Mouse (Mus musculus): ENCODE results near the gene Gm20661.

Gene Gm20661

DNA sequence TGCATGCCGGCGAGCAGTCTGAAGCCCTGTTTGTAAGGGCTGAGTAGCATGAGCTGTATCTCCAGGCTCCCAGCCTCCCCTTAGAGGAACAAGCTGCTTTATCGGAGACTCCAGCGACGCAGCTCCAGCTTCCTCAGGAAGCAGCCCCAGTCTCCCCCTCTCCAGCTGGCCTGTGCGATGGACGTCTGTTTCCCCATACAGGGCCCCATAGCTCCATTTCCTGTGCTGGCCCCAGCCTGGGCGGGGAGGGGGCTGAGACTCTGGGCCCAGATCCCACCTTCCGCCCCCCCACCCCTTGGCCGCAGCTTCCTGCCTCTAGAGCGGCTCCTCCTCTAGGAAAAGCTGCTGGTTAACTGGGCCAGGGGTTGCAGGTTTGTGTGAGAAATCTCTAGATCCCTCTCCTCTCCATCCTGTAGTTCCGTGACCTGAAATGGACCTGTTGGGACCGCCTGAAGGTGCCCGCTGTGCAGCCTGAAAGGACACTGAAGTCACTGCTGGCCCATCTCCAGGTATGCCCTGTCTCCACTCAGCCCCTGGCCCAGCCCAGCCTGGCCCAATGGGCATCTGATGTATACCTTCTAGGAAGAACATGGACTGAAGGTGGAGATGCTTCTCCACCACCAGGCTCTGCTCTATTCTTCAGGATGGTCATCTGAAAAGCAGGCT is at the start of gene Gm20661:
TSS of gene Gm20661 (plus strand) at position 378 of the 666 bp plus-strand sequence.
- in situ Hi-C loops (cut with MboI), result no loop called here

DNA sequence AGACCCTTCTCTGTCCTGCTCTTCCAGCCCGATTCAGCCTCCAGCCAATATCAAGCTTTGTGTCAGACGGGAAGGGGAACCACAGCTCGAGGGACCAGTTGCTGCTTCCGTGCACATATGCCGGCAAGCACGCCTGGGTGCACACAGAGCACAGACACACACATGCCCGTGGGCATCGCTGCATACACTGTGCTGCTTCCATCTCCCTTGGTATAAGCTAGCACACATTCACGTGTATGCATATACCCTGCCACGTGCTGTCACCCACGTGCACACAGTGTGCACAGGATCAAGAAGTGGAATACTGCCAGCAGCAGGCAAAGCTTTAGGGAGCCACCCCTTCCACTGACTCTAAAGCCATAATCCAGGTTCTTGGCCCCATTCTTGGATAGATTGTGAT is 48.7 kb upstream of the Gm20661 start:
- in situ Hi-C loops (cut with MboI), result no loop called here

DNA sequence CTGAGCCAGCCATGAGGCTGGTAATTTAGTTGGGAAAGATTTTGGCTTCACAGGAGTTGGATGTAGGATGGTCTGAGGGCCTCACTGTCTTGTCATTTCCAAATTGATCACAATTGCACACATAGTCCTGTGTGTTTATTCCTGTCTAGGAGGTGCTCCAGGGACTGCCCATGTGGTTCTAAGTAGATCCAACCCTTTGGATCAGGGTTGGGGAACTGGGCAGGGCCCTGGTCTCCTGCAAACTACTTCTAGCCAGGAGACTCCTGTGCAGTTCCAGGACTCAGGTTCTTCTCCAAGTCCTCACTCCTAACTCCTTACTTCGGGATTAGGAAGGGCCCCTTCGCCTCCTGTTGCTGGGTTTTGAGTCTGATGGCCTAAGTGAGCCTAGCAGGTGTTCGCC is 47.5 kb upstream of the Gm20661 start, which contains the start of gene Camkv:
TSS of gene Camkv (plus strand) at position 301 of the 400 bp plus-strand sequence.
- in situ Hi-C loops (cut with MboI), result no loop called here

DNA sequence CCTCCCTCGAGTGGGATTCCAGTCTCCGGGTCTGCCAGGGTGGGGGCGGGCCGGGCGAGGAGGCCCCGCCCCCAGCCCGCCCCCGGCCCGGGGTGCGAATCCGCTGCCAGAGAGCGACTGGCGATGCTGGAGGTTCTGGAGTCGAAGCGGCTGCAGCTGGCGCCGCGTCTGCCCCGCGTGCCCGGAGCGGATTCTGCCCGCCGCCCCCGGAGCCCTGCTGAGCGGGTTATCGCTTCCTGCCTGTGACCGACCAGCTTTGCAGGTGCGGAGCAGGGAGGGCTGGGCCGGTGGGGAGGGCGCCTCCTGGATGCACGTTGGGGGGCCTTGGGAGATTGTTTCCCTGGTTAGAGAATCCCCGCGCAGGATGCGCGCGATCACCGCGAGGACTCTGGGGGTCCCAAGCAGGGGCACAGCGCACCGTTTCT is 47.1 kb upstream of the Gm20661 start:
- in situ Hi-C loops (cut with MboI), result no loop called here

DNA sequence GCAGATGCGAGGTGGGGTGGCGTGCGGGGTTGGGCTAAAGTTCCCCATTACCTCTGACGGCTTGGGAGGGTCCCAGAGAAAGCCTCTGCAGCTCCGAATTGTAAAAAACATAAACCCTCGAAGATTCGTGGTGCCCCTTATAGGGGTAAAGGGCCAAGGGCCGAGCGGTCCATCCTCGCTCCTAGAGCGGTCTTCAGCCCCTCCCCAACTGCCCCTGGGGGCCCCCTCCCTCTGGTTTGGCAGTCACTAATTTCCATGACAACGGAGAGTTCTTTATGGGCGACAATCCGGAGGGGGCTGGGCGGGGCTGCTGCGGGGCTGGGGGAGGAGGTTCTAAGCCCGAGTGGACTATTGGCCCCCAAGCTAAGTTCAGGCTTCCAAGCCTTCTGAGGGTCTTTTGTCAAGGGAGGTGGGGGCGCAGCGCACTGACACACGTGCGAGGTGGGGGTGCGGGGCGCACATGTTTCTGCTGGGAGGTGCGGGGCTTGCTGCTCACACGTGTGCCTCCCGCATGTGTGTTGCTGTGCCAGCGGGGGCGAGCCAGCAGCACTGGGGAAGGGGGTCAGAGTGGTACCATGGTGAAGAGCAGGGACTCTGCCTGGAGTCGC is 46.5 kb upstream of the Gm20661 start:
- in situ Hi-C loops (cut with MboI), result no loop called here

DNA sequence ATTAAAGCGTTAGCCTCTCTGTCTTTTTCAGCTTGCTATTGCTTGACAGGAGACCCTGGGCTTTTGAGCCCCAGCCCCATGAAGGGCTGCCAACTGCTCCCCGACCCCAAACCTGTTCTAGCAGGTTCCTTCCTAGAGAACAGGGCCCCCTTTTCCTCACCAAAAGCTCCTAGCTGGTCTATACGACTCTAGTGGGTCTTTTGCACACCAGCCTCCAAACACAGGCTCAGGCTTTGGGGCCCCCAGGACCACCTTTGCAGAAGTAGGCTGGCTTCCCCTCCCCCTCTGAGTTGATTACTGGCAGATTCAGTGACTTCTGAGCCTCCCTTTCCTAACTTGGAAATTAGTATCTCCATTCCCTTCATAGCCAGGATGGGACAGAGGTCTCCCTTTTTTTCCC is 46.0 kb upstream of the Gm20661 start:
- in situ Hi-C loops (cut with MboI), result no loop called here

DNA sequence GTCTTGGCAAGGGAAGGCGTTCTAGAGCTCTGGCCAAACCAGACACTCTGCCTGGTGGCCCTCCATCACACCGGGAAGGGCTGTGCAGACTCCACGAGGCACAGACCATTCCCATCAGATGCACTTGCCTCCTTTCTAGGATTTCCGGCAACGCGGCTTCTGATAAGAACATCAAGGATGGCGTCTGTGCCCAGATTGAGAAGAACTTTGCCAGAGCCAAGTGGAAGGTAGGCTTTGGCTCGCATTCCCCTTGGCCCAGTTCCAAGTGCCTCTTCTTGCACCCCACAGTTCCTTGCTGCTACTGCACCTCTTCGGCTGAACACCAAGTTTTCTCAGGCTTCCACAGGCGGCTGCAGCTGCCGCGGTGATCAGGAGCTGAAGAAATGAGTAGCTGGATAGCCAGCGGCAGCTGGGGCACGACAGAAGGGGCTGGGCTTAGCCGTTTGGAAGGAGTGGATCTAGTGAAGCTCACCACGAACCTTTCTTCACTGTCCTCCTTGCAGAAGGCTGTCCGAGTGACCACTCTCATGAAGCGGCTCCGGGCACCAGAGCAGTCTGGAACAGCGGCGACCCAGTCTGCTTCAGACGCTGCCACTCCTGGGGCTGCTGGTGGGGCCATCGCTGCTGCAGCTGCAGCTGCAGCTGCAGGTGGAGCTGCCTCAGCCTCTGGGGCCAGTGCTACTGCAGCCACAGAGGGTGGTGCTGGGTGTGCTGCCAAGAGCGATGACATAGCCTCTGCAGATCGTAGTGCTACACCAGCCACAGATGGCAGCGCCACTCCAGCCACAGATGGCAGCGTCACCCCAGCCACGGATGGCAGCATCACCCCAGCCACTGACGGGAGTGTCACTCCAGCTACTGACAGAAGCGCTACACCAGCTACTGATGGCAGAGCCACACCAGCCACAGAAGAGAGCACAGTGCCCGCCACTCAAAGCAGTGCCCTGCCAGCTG is 35.3 kb upstream of the Gm20661 start:
- in situ Hi-C loops (cut with MboI), result no loop called here

DNA sequence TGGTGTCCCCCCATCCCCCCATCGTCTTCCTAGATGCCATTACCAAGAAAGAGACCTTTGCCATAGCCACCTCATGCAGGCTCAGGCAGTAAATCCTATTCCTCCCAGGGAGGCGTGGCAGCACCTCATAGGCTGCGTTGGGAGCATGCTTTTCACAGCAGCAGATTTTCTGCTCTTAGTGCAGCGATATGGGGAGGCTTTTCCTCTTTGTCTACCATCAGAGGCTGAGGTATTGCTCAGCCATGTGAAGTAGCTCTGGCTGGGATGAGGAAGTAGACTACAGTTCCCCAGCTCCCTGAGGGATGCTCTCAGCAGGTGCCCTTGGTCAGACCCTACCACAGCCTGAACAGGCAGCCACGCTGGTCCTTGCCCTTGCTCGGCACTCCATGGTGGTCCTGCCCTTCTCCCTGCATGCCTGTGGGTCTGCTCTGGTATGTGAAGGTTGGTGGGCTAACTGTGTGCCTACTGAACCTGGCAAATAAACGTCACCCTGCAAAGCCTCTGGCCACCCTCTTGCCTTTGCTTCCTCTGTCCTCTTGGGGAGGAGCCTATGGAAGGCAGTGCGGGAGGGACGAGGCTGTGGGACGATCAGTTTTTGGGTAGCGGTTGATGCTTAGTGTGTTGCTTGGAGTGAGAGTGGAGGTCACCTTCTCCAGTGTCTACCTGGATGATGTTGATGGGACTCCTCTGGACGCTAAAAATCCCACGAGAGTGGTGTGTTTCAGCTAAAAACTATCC is 33.5 kb upstream of the Gm20661 start:
- in situ Hi-C loops (cut with MboI), result no loop called here

DNA sequence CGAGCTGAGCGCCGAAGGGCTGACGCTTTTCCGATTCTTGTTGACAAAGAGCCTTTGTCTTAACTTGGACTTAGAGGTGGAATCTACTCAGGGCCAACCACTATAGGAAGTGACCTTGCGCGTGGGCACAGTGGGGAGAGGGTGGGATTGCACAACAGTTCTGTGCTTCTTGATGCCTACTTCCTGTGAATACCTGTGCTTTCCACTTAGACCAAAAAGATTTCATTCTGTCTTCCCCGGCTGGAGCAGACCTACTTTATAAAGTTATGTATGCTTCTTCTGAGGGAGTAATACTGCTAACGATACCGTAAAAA is 33.0 kb upstream of the Gm20661 start, which contains the start of gene Traip:
TSS of gene Traip (plus strand) at position 215 of the 314 bp plus-strand sequence.
- in situ Hi-C loops (cut with MboI), result no loop called here

DNA sequence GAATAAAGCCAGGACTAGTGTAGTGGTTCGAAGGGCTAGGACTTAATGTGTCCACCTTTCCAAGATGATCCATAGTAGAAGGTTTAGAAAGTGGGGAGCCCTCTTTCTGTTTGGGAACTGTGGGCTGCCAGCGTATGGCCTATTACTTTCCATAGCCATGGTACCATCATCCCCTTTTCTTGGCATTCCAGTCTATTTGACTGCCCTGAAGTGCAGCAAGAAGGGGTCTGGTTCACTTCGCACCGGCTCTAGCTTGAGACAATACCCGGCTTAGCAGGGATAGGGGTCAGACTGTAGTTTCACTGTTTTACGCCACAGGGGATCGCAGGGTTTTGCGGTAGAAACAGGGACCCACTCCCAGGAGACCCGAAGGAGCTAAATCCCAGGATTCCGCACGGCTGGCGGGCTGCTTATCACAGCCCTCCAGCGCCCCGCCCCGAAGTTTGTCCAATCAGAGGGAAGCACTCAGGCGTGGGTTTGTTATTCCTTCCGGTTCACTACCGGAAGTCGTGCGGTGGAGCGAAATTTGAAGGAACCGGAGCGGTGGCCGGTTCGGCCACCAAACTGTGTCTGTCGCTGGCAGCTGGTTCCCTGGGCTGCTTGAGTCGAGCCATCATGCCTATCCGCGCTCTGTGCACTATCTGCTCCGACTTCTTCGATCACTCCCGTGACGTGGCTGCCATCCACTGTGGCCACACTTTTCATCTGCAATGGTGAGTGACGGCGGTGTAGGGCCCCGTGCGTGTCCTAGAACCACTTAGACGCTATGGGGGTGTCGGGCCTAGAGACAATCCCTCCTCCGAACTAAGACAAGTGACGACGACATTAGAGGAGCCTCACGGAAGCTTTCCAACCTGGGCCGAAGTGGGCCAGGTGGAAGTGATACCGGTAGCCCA is 32.1 kb upstream of the Gm20661 start:
- in situ Hi-C loops (cut with MboI), result no loop called here

DNA sequence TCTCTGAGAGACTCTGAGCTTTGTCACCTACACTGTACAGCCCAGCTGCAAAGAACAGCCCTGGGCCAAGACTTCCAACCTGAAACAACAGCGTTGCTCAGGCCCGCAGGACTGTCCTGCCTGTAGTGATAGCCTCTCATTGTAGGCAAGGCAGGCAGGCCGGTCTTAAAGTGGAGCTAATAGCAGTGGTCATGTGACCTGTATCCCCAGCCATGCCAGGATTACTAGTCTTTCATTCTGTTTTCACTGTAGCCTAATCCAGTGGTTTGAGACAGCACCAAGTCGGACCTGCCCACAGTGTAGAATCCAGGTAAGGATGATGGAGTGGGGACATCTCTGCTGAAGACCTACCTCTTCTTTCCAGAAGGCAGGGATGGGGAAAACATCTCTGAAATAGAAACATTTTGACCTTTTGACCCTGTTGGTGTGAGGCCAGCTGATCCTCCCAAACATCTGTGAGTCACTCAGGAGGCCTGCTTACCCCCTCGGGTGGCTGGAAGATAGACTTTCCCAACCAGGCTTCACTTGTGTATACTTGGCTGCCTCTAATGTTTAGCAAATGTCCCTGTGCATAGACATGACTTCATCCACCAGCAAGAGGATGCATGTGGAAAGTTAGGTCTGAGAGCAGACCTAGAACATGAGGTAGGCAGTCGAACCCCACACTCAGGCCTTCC is 27.1 kb upstream of the Gm20661 start:
- in situ Hi-C loops (cut with MboI), result no loop called here

DNA sequence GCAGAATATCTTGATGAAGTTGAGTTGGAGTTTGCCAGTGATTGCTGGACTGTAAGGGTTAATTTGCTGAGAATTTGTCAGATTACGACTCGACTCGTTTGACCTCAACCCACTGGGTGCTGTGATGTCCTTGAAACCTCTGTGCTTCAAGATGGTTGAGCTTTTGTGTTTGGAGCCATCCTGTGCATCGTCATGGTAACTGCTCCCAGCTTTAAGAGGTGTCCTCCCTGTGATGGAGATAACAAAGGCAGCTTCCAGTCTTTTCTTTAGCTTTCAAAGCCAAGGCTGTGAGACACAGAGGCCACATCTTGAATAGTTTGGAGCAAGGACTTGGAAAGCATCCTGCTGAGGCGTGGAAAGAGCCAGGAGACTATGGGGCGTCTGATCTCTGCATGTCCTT is 25.7 kb upstream of the Gm20661 start:
- in situ Hi-C loops (cut with MboI), result no loop called here

DNA sequence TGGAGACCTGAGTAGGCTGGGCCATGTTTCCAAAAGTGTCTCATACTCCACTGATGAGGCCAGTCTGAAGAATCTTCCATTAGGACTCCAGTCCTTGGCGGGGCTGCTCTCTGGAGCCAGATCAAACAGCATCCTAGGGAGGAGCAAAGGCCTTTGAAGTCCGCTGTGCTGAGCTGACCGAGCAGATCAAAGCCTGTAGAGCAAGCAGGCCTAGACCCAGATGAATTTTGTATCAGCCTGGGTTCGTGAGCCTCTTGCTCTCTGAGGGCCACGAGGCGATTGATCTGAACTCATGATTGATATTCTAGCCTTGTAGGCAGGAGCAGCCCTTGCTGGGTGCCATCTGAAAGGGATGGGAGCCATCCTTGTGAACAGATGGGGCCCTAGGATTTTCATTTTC is 23.0 kb upstream of the Gm20661 start:
- in situ Hi-C loops (cut with MboI), result no loop called here

DNA sequence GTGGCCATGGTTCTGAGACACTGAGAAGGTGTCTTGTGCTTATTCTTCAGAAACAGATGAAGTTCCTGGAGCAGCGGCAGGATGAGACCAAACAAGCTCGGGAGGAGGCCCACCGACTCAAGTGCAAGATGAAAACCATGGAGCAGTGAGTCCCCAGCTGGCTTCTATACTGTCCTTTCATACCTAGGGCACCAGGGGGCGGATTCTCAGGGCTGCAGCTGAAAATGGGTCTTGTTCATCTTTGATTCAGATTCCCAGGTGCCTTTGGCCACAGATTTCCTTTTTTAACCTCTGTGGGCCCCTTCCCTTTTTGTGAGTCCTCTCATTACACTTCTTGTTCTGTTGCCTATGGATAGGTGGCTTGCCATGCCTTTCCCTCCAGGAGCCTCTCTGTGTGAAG is 21.9 kb upstream of the Gm20661 start:
- in situ Hi-C loops (cut with MboI), result no loop called here

DNA sequence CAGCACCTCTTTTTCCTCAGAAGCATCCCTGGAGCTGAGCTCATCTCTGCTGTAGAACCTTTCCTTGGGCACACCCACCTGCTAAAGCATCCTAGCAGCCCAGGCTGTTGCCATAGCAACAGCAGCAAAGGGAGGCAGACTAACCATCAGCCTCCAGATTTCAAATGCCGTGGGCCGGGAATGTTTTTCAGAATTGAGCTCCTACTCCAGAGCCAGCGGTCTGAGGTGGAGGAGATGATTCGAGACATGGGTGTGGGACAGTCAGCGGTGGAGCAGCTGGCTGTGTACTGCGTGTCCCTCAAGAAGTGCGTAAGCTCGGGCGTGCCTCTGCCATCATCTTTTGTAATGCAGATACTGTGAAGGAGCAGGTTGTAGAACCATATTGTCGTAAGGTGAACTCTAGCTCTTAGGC is 21.5 kb upstream of the Gm20661 start:
- in situ Hi-C loops (cut with MboI), result no loop called here

DNA sequence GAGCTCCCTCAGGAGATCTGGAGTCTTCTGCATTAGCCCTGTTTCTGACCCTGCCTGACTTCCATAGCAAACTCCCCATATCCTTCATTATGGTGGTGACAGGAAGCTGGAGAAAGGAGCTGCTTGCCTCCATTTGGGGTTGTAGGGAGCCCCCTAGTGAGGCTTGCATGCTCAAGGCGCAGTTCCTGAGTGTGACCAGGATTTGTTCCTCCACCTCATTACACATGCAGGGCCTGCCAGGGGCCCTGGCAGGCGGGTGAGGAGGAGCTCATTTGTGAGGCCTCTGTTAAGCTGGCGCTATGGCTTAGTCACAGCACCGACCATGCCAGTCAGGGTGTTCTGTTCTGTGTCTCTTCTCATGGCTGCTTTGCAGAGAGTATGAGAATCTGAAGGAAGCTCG is 21.0 kb upstream of the Gm20661 start:
- in situ Hi-C loops (cut with MboI), result no loop called here

DNA sequence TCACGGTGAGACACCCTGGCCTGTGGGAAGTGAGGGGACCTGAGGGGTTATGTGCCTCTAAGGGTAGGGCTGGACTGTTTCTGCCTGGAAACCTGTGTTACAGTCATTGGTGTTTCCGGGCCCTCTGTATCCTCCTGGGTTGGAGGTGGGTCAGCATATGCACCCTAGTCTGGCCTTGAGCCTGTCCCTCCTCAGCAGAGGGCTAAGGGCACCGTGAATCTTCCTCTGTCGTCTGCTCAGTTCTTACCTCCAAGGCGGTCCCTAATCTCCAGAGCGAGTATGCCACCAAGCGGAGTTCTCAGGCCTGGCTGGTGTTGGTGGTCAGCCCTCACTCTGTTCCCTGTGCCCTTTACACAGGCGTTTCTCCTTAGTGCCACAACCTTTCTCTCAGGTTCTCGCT is 19.9 kb upstream of the Gm20661 start:
- in situ Hi-C loops (cut with MboI), result no loop called here

DNA sequence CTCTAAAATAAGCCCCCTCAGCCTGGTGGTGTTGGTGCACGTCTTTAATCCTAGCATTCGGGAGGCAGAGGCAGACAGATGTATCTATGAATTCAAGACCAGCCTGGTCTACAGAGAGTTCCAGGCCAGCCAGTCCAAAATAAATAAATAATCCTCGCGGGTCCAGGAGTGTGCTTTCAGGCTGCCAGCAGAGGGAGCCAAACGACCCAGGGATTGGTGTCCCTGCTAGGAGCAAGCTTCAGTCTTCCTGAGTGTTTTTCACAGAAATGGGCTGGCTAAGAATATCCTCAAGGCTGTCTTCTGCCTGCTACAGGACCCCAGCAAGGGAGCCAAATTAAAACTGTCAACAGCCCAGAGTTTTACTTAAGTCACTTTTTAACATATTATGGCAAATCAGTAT is 19.2 kb upstream of the Gm20661 start:
- in situ Hi-C loops (cut with MboI), result no loop called here

DNA sequence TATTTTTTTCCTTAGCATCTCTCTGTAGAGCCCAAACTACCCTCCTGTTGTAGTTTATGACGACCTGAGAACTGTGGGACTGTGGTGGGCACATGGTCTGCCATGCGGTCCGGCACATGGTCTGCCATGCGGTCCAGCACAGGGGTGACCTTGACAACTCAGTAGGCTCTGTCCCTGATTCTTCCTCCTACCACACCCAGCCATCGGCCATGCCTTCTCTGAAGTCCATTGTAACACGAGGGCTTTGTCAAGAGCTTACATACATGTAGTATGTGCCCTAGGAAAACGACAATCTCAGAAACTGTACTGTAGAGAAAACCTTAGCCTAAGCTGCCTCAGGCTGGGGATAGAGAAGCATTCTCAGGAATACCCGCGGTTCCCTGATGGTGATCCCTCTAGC is 18.2 kb upstream of the Gm20661 start:
- in situ Hi-C loops (cut with MboI), result no loop called here

DNA sequence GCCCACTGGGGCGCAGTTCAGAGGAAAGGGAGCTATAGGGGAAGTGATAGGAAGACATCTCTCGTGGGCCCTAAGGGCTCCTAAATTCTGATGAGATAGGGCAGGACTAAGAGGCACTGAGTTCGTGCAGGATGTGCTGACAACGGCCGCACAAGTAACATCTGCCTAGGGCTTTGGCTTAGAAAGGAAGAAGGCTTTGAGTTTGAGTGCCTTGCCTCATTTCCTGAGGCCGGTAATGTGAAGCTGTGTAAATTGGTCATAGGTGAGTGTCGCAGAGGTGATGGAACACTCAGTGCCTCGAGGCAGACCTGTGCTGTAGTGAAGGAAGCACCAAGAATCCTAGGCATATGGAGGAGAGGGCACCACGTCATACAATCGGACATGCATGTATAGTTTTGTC is 16.2 kb upstream of the Gm20661 start:
- in situ Hi-C loops (cut with MboI), result no loop called here

Measured in mature B cell (primary cell).